Mouse (Mus musculus) stomach, embryonic 15.5 days (tissue): ENCODE measurements around the gene Soat1. TPM values are rescaled to one million over a fixed set of nuclear protein-coding genes. Genes with fewer than 3 reads are reported as not detected.

ENCODE experiments used
- ATAC-seq: fragments of 200-750 bp; cut with Nextera tagmentation; 2 replicates; pipeline ENCODE4 v1.8.0; 2017; ENCODE audit warnings: low read depth, moderate number of reproducible peaks, moderate TSS enrichment; ENCODE audit not compliant: insufficient read depth, low FRiP score
- H3K27ac ChIP-seq: fragments of 300-500 bp; sonication (generic); 2 replicates; pipeline ENCODE4 v1.5.1; 2015; ENCODE audit warnings: mild to moderate bottlenecking, inconsistent platforms
- H3K27me3 ChIP-seq: fragments of 300-500 bp; sonication (generic); replicated peaks from 2 replicates; pipeline ENCODE4 v1.6.1; 2015; ENCODE audit warnings: inconsistent platforms
- H3K36me3 ChIP-seq: fragments of 300-500 bp; sonication (generic); 2 replicates; pipeline ENCODE4 v1.6.1; 2015; ENCODE audit warnings: inconsistent platforms
- H3K4me1 ChIP-seq: fragments of 300-500 bp; sonication (generic); 2 replicates; pipeline ENCODE4 v1.6.1; 2015; ENCODE audit warnings: inconsistent platforms
- H3K4me2 ChIP-seq: fragments of 300-500 bp; sonication (generic); 2 replicates; pipeline ENCODE4 v1.6.1; 2015; ENCODE audit warnings: mild to moderate bottlenecking, inconsistent platforms
- H3K4me3 ChIP-seq: fragments of 300-500 bp; sonication (generic); replicated peaks from 2 replicates; pipeline ENCODE4 v1.5.1; 2015; ENCODE audit warnings: inconsistent platforms
- H3K9ac ChIP-seq: fragments of 300-500 bp; sonication (generic); 2 replicates; pipeline ENCODE4 v1.6.1; 2015; ENCODE audit warnings: inconsistent platforms
- H3K9me3 ChIP-seq: fragments of 300-500 bp; sonication (generic); 2 replicates; pipeline ENCODE4 v1.6.1; 2016; ENCODE audit warnings: inconsistent platforms
- WGBS: fragments of 180-500 bp; shearing (Covaris S2); methylation state at CpG from one replicate; pipeline ENCODE4 v1.1.7; 2015; 5-methylcytosine and 5-hydroxymethylcytosine counted together
- polyA plus RNA-seq: library from polyadenylated mRNA; unstranded; fragments of >200 nt; fragmentation: Nextera tagmentation; extraction: Ambion mirVana; gene quantifications from 2 replicates; pipeline ENCODE4 v1.2.1, GENCODE M21; 2015

Gene Soat1
- polyA plus RNA-seq, 1 experiment from 2014 or later: 52.8 TPM

GRCm38 (mm10) chr1:156463981-156464853, 9.9 kb downstream of the Soat1 start:
- ATAC-seq: no peak
- no peak overlapping the region for H3K4me3 ChIP-seq

GRCm38 (mm10) chr1:156462273-156462991, 11.7 kb downstream of the Soat1 start:
- Histone ChIP-seq H3K36me3 (peaks cover 11% of the 10 kb centered on the region), H3K4me3 (no peak overlapping the region), H3K27me3 (no peaks in the 10 kb centered on the region), H3K9me3 (no peaks in the 10 kb centered on the region), H3K4me1 (0 out of 2 replicates have a peak, but pooled peaks cover 3% of the 10 kb centered on the region), H3K9ac (no peak overlapping the region), H3K4me2 (no peak overlapping the region), H3K27ac (no peak overlapping the region)
- WGBS: 58% methylated on average over 12 of the region's 12 CpGs
- ATAC-seq: no peak

More at GRCm38 (mm10) chr1:156463981-156464853, 9.9 kb downstream of the Soat1 start:
- H3K27me3 ChIP-seq: no peaks in the 10 kb centered on the region
- whole genome bisulfite sequencing: 75% methylated on average over 8 of the region's 8 CpGs
- no peak overlapping the region for H3K4me2 ChIP-seq
- H3K9me3 ChIP-seq: 0 out of 2 replicates have a peak, but pooled peaks cover 1% of the 10 kb centered on the region
- peaks cover 11% of the 10 kb centered on the region for H3K36me3 ChIP-seq
- 0 out of 2 replicates have a peak, but pooled peaks cover 3% of the 10 kb centered on the region for H3K4me1 ChIP-seq
- H3K27ac ChIP-seq: no peak overlapping the region
- H3K9ac ChIP-seq: no peak overlapping the region

GRCm38 (mm10) chr1:156461036-156461435, 13.1 kb downstream of the Soat1 start:
- Histone ChIP-seq H3K4me3 (no peak overlapping the region), H3K27ac (no peak overlapping the region), H3K36me3 (peaks cover 5% of the 10 kb centered on the region), H3K4me1 (0 out of 2 replicates have a peak, but pooled peaks cover 3% of the 10 kb centered on the region), H3K9ac (no peak overlapping the region), H3K4me2 (no peak overlapping the region), H3K9me3 (no peaks in the 10 kb centered on the region), H3K27me3 (no peaks in the 10 kb centered on the region)
- ATAC-seq: no peak
- WGBS: 88% methylated on average over 6 of the region's 6 CpGs

- Histone ChIP-seq H3K36me3 (no peaks in the 10 kb centered on the region), H3K4me1 (0 out of 2 replicates have a peak, but pooled peaks cover 3% of the 10 kb centered on the region), H3K27me3 (no peaks in the 10 kb centered on the region), H3K9me3 (no peaks in the 10 kb centered on the region), H3K4me3 (no peak overlapping the region), H3K9ac (no peak overlapping the region), H3K27ac (peak overlapping the region; percentile 1; the same call in 1 of the 2 replicates), H3K4me2 (no peak overlapping the region)
- ATAC-seq: 0 out of 2 replicates have a peak, but pooled peaks have one; percentile 17
- WGBS: 88% methylated on average over 4 of the region's 4 CpGs
These were observed 13.9 kb downstream of the Soat1 start for GRCm38 (mm10) chr1:156460216-156460615.

GRCm38 (mm10) chr1:156459690-156460089, 14.4 kb downstream of the Soat1 start:
- no peak overlapping the region for H3K4me2 ChIP-seq
- H3K36me3 ChIP-seq: no peaks in the 10 kb centered on the region
- no peaks in the 10 kb centered on the region for H3K27me3 ChIP-seq
- H3K4me3 ChIP-seq: no peak overlapping the region
- ATAC-seq: no peak
- H3K9me3 ChIP-seq: no peaks in the 10 kb centered on the region
- 57% methylated on average over 3 of the region's 3 CpGs for WGBS
- 0 out of 2 replicates have a peak, but pooled peaks cover 3% of the 10 kb centered on the region for H3K4me1 ChIP-seq
- peak overlapping the region; percentile 1; the same call in 1 of the 2 replicates for H3K27ac ChIP-seq
- H3K9ac ChIP-seq: no peak overlapping the region

GRCm38 (mm10) chr1:156458391-156459060, 15.6 kb downstream of the Soat1 start:
- Histone ChIP-seq H3K36me3 (no peaks in the 10 kb centered on the region), H3K9ac (no peak overlapping the region), H3K27me3 (no peaks in the 10 kb centered on the region), H3K9me3 (no peaks in the 10 kb centered on the region), H3K4me1 (0 out of 2 replicates have a peak, but pooled peaks cover 3% of the 10 kb centered on the region), H3K27ac (no peak overlapping the region), H3K4me3 (no peak overlapping the region), H3K4me2 (no peak overlapping the region)
- ATAC-seq: peak; percentile 17; the same call in 1 of the 2 replicates
- WGBS: 55% methylated on average over 8 of the region's 8 CpGs

- Histone ChIP-seq H3K9me3 (no peaks in the 10 kb centered on the region), H3K9ac (no peak overlapping the region), H3K4me2 (no peak overlapping the region), H3K27ac (no peak overlapping the region), H3K36me3 (no peaks in the 10 kb centered on the region), H3K27me3 (no peaks in the 10 kb centered on the region), H3K4me3 (no peak overlapping the region), H3K4me1 (0 out of 2 replicates have a peak, but pooled peaks cover 1% of the 10 kb centered on the region)
- WGBS: 90% methylated on average over 2 of the region's 2 CpGs
- ATAC-seq: no peak
These were observed 18.9 kb downstream of the Soat1 start for GRCm38 (mm10) chr1:156455005-156455758.

GRCm38 (mm10) chr1:156454384-156454783, 19.7 kb downstream of the Soat1 start:
- Histone ChIP-seq H3K27me3 (no peaks in the 10 kb centered on the region), H3K4me3 (no peak overlapping the region), H3K27ac (no peak overlapping the region), H3K9me3 (no peaks in the 10 kb centered on the region), H3K9ac (no peak overlapping the region), H3K4me1 (no peaks in the 10 kb centered on the region), H3K36me3 (no peaks in the 10 kb centered on the region), H3K4me2 (no peak overlapping the region)
- 68% methylated on average over 7 of the region's 7 CpGs for WGBS
- no peak for ATAC-seq

- 68% methylated on average over 10 of the region's 10 CpGs for WGBS
- H3K9ac ChIP-seq: no peak overlapping the region
- no peaks in the 10 kb centered on the region for H3K9me3 ChIP-seq
- no peaks in the 10 kb centered on the region for H3K27me3 ChIP-seq
- H3K4me2 ChIP-seq: no peak overlapping the region
- ATAC-seq: no peak
- H3K4me1 ChIP-seq: no peaks in the 10 kb centered on the region
- H3K4me3 ChIP-seq: no peak overlapping the region
- no peaks in the 10 kb centered on the region for H3K36me3 ChIP-seq
- H3K27ac ChIP-seq: no peak overlapping the region
These were observed 20.3 kb downstream of the Soat1 start for GRCm38 (mm10) chr1:156453876-156454275.

- Histone ChIP-seq H3K9ac (no peak overlapping the region), H3K27me3 (no peaks in the 10 kb centered on the region), H3K36me3 (0 out of 2 replicates have a peak, but pooled peaks cover under 1% of the 10 kb centered on the region), H3K27ac (no peak overlapping the region), H3K9me3 (no peaks in the 10 kb centered on the region), H3K4me3 (no peak overlapping the region), H3K4me1 (no peaks in the 10 kb centered on the region), H3K4me2 (no peak overlapping the region)
- ATAC-seq: no peak
- 52% methylated on average over 4 of the region's 4 CpGs for WGBS
These were observed 23.7 kb downstream of the Soat1 start for GRCm38 (mm10) chr1:156450478-156450877.

GRCm38 (mm10) chr1:156449691-156450090, 24.4 kb downstream of the Soat1 start:
- Histone ChIP-seq H3K9me3 (no peaks in the 10 kb centered on the region), H3K9ac (no peak overlapping the region), H3K36me3 (0 out of 2 replicates have a peak, but pooled peaks cover 2% of the 10 kb centered on the region), H3K4me2 (no peak overlapping the region), H3K4me1 (no peaks in the 10 kb centered on the region), H3K4me3 (no peak overlapping the region), H3K27me3 (no peaks in the 10 kb centered on the region), H3K27ac (no peak overlapping the region)
- no peak for ATAC-seq
- 74% methylated on average over 17 of the region's 17 CpGs for WGBS
